Mouse (Mus musculus) retina, adult 2 months (tissue): Measurements from ENCODE around the gene Tigit.

Experiments
- DNase-seq: peaks from one replicate; pipeline ENCODE4 v3.0.0-alpha.2; 2012; ENCODE audit warnings: low read depth, low spot score

Tigit gene

DNA sequence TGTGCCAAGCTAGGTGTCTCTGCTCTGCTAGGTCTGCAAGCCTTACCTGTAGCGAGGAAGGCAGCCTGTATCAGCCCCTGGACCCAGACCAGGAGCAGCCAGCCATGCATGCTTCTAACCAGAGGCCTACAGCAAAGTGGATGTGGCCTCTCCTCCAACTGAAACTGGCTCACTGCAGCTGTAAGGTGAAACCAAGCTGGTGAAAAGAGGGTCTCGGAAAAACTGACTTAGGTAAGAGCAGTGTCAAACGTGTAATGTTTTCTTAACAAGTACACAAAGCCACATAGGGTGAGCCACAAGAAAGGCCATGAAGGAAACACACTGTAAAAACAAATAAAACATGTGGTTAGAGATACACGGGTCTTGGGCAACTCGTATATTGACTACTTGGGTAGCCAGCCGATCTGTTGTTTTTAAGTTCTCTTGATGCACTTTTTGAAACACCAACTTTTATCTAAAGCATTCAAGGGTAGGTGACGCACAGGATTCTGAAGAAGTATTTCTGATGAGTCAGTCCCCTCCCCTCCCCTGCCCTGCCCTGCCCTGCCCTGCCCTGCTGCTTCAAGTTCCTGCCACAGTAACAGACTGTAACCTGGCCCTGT is at the start of gene Tigit:
Tigit (minus strand) TSS at position 169 of the 602 bp plus-strand sequence.
- no peak for DNase-seq

DNA sequence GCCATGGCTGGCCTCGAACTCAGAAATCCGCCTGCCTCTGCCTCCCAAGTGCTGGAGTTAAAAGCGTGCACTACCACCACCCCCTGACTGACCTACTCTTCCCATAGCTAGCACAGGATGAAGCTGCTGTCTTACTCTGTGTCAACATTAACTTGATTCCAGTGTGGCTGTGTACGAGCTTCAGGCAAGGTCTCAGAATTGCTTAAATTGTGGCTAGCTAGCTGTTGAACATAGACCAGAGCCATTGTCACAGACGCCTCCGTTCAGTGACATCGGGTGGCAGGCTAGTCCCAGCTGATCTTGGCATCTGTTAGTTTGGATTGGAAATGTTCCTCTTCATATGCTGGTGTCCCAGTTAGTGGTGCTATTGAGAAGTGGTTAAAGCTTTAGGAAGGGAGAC is 47.4 kb upstream of the Tigit start:
- DNase-seq, result no peak

DNA sequence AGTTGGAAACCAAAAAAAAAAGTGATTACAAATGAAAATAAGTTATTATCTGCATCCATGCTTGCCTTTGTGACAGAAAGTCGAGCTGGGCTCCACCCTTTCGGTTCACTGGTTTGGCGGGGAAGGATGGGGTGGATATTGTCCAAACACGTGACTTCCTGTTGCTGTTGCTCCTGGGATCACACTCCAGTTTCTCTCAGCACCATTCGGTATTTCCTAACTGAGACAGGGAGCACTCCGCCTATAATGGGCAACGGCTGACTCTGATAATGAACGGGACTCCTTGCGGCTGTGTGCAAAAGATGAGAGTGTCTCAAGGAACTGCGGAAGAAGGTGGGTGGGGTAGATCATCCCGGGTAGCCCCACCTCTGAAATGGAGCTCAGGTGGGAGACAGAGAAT is 46.7 kb upstream of the Tigit start:
- no peak for DNase-seq

DNA sequence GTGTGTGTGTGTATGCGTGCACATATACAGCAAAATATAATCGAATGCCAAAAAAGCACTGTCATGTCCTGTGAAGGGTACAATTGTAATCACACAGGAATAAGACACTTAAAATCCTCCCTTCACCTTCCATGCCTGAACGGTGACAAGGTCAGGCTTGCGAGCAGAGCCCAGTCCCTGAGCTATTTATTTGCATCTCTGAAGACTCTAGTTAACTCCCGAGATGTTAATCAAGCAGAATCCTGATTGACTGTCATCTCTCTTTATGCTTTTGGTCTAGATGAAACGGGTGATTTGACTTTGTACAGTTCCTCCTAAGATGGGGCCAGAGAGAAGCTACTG is 46.2 kb upstream of the Tigit start:
- DNase-seq, result no peak

DNA sequence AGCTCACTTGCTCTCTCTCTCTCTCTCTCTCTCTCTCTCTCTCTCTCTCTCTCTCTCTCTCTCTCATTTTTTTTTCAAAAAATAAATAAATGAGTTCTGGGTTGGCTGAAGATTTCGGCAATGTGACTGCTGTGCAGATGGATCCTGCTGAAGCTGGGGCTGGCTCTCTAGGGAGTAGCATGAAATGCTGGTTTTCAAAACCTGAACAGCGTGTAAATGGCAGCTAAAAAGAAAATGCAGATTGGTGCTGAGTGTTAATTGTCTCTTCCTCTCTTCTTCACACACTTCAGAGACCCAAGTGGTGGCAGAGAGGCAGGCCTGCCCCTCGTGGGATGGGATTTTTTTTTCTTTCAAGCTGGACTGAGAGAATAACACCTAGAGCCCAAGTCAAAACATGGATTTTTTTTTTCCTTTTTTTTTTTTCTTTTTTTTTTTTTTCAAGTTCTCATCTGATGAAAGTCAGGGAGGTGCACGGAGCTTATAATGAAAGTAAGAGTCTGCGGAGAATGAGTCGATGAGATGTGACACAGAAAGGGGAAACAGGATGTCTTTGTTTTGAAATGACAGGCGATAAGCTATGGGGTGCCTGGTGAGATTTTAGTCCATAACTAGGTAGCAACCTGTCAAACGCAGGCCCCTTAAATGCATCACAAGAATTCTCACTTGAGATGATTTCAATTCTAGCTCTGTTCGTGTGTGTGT is 45.6 kb upstream of the Tigit start:
- DNase-seq, result no peak

DNA sequence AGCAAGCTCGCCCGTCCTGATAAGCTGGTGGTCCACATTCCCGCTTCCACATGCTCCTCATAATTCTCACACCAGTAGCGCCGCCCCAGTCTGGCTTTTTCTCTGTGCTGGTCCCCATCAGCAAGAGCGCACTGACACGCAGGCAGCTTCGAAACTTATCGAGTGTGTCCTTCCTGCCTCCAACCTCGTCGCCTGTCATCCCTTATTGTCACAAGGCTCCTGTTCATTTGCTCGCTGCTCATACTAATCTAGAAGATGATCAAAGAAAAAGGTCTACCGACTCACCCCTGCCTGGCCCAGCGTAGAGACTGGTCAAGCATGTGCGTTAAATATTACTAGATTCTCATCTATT is 45.1 kb upstream of the Tigit start:
- DNase-seq, result no peak

DNA sequence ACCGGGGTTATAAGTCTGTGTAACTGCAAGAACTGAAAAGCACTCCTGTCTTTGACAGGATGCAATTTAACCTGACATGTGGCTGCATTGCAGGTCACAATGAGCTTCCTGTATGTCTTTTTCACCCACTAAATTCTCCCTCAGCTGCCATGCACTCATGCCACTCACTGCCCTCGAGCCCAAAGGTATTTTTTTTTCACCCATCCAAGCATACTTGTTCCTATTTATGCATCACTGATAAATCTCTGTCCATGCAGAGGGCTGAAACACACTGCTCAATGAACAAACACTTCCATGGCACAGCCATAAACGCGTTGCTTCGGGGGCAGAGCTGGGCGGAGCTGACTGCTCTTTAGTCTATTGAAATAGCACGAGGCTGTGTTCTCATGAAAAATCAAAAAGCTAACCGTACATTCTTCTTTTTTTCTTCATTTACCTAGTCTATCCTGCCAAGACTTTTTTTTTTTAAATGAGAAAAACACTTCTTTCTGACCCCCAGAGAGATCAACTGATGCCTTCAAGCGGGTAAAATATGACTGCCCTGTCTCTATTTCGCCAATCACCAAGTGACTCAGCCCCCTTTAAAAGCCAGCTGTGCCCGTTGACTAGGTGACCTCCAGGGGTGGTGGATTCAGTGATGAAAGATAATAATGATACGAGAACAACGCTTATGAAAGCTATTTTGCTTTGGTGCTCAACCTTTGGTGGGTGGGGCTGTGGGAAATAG is 44.6 kb upstream of the Tigit start:
- no peak for DNase-seq

DNA sequence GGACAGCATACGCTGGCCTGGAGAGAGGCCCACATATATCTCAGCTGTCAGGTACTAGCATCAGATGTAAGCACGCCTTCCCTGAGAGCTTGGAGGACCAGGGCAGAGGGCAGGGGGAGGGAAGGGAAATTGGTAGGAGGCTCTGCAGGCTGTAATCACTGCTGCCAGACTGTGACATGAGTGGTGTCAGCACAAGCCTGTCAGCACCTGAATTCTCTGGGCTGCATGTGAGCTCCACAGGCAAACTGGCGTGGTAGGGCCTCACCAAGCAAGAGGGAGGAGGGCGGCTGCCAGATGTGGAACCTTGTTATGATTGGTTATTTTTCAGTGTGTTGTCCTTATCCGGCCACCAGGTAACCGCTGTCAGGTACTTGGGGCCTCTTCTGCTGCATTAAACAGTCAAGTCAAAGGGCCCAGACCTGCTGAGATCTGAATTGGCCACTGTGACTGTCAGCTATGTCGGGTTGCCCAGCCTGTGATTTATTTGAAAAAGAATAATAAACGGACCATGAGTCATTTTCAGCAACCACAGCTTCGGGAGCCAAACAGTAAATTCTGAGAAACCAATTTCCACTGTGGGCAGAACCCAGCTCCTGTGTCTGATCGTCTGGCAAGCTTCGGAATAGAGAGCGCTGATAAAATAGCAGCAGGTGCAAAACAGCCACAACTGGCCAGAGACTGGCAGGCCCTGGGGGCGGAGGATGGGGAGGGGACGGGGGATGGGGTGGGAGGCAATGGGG is 38.0 kb upstream of the Tigit start:
- DNase-seq, result no peak

DNA sequence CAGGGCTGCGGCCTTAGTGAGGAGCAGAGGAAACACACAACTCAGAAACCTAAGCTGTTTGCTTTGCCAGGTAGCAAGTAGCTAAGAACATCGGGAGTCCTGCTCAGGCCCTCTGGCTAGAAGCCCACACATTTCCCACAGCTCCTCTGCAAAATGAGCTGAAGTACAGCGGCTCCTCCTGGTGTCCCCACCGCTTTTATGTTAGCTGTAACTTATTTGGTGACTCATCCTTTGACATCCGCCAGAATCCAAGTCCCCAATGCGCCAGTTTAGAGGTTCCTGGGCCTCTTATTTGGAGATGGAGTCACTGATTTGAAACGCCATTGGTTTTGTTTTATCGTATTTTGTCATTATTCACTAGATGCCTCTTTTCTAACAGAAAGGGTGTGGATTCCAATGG is 36.6 kb upstream of the Tigit start:
- no peak for DNase-seq

DNA sequence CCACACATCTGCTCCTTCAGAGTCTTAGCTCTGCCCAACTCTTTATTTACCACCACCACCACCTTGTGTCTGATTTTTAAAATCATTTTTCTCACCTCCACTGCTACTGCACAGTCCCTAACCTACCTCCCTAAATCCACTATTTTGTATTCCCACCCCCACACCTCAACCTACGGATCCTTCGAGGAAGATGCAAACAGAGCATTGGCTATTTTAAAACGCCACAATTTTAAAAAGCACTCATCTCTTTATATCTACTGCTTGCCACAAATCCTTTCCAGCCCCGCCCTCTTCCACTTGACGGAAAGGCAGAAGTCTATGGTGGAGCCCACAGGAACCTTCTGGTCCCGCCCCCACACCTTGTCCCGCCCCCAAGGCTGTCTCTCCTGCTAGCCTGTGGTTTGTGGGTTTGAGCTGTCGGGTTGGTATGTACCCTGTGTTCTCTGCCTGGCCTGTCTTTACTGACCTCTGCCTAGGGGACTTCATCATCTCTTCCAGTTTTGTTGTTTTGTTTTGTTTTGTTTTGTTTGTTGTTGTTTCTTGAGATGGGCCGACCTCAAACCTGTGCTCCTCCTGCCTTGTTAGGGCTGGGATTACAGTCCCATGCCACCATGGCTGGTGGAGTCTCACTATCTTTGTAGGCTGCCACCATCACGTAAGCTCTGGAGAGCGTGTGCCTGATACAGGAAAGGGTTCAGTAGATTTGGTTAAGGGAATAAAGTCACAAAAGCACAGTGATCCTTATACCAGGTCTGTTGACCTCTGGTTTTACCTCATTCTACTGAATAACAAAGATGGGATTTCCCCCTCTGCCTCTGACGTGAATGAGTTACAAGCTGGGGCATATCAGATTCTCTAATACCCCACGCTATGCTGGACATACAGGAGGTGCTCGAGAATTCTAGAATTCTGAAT is 35.0 kb upstream of the Tigit start:
- DNase-seq, result no peak

DNA sequence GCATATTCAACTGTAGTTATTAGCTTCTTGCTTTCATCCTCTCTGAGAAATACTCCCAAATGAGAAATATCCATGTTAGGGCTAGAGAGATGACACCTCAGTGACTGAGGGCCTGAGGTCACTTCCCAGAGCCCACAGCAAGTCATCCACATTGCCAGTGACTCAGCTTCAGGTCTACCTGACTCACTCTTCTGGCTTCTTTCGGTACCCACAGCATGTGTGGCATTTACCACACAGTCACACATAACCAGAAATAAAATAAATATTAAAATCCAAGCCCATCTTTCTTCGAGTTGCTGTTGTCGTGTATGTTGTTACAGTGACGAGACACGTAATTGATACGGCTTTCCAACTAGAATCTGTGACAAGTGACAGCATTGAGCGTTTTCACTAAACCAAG is 33.8 kb upstream of the Tigit start:
- no peak for DNase-seq

DNA sequence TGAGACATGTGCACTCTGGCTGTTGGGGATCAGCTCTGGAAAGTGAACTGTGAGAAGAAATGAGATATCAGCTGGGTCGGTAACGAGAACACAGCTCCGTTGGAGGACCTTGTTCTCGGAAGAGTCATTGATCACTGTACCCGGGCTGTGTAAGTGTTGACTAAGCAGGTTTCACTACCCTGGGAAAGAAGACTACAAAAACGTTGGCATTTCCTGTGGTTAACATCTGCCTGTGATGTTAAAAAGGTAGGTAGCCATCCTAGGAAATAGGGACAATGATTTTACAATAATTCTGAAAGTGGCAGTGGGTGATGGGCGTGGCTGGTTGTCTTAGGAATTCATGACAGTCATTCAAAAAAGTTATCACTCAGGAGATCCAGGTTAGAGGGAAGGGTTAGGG is 31.9 kb upstream of the Tigit start:
- DNase-seq, result no peak

DNA sequence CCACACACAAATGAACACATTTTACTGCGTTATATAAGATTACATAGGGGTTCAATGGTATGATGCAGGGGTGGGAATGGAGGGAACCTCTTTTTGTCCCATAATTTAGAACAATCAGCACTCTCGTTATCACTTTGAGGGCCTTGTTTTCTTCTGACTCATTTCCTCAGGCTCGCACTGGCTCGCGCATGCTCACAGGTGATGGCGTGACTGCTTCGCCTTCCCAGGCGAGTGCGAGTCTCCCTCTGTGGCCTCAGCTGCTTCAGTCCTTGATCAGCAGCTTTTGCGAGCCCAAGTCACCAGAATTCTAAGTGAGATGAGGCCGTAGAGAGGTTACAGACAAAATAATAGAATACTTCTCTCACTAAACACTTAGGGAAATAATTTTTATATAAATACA is 30.2 kb upstream of the Tigit start:
- DNase-seq, result no peak

DNA sequence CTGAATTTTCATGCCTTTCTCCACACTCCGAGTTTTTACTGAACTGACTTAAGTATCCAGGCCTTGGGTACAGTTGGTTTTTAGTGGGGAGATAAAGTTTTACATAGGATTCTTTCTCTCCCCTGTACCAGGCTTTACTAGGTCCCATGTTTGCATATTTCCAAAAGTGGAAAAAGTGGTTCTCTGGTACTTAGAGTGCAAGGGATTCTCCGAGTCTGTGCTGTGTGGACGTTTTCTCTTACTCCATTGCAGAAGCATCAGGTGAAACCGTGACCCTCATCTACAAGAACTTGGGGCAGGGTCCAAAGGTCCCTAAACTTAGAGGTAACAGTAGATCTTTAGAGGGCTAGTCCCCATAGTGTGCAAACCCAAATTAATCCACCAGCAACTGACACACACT is 28.7 kb upstream of the Tigit start:
- no peak for DNase-seq

DNA sequence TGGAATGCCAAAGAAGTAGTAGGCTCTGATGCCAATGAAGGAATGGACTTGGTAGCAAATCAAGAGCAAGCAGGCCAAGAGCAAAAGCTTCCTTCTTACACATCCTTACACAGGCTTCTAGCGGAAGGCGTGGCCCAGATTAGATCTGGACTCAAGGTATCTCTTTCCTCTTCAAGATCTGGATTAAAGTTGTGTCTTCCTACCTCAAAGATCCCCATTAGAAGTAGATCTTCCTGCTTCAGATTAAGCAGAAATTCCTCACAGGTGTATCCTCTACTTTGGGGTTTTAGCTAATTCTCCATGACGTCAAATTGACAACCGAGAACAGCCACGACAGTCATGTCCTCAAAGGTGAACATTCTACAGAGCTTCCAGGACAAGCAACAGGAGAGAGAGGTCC is 27.8 kb upstream of the Tigit start:
- no peak for DNase-seq

DNA sequence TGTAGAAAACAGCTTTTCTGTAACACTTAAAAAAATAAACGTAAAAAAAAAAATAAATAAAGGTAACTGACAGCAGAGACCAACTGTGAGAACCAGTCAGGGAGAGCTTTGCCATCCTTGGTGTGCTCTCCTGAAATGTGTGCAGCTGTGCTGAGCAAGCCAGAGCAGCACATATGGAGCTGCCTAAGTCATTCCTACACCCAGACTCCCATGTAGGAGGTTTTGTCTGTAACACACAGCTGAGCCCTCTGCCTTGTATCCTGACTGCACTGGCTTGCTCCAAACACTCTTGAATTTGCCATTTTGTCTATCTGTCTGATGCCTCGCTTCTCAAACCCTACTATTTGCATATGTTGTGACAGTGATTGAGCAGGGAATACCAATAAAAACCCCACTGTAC is 27.0 kb upstream of the Tigit start:
- DNase-seq, result no peak

DNA sequence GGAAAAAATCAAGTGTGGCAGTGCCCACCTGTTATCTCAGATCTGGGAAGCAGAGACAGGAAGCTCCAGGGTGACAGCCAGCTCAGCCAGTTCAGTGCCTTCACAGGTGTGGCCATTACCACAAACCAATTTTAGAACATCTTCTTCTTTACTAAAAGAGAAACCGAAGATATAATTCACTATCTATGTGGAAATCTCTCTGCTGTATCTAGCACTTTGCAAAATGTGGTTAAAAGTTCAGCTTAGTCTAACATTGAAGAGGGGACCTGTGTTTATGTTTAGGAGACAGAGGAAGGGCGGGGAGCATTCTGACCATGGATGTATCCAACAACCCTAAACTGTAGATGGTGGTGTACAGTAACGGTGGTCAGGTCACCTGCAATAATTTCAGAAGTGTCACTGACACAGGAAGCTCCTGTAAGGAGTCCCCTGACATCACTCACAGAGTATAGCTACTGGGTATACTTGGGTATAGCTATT is 26.3 kb upstream of the Tigit start:
- no peak for DNase-seq

DNA sequence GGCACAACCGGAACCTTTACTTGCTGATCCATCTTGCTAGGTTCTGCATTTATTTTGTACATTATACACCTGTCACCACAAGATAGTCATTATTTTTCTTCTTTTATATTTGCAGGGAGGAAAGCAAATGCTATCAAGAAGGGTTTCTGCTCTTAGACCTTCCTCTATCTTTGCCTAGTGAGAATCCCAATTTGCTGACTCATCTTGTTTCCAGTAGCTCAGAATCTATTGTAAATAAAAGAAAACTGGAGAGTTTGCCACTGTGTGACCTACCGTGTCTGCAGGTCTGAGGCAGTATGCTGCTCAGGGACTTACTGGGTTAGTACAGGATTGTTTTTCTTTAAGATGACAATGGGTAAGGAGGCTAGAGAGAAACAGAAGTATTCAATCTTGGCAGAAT is 24.0 kb upstream of the Tigit start:
- DNase-seq, result no peak

DNA sequence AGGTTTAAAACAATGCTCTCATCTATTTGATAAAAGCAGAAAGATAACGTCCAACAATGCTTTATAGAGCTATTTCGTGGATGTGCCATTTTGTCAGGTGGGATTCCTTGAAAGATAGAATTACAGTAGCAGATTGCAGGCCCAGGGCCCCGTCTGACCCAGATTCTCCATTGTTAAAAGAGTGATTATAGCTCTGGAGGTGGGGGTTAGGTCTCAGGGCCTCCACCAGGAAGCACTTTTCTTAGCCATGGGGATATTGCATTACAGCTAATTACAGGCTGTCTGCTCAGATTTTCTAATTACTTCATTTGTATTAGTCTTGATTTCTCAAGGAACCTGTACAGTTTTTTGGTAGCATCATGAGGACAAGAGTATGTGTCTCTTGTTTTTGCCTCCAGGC is 10.5 kb upstream of the Tigit start:
- DNase-seq, result no peak

DNA sequence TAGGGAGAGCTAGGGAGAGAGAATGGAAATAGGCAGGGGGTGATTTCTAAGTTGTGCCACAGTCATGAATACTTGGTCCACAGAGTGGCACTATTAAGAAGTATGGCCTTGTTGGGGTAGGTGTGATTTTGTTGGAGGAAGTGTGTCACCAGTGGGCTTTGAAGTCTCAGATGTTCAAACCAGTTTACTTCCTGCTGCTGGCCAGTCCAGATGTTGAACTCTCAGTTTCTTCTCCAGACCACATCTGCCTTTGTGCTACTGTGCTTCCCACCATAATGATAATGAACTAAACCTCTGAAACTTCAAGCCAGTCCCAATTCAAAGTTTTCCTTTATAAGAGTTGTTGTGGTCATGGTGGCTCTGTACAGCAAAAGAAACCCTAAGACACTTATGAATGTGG is 8.8 kb upstream of the Tigit start:
- no peak for DNase-seq

DNA sequence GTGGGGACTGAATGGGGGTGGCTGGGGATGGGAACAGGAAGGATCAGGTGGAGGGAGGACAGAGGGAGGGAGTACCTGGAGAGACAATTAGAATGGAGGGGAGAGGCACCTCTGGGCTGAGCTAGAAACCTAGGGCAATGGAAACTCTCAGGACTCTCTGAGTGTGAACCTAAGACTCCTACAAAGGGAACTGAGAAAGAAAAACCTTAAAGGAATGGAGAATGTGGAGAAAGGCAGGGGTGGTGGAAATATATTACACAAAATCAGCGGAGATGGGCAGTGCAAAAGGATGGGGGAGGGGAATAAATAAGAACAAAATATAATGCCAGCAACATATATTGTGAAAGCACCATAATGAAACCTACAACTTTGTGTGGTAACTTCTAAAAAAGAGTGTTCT is 8.0 kb upstream of the Tigit start:
- no peak for DNase-seq

DNA sequence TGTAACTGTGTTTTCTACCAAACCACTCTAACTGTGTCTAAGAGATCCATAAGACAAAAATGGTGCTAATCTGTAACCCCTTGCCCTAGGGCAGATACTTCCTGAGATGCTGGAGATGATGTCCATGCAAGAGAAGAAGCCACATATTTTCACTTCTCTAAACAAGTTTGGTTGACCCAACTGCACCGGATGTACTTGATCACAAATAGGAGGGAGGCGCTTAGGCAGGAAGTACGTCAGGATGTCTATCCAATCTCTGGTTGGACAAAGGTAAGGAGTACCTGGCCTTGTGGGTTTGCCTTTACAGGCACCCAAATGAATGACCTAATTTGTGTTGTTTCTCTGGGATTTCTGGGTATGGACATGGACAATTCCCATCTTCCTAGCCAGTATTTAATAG is 4.3 kb upstream of the Tigit start:
- DNase-seq, result no peak
